Mouse (Mus musculus): ENCODE data around the gene Kng2. TPM values are rescaled to one million over a fixed set of nuclear protein-coding genes. Genes with fewer than 3 reads are reported as not detected.
"Not testable (repeated sequence)": the region's sequence is repeated elsewhere in the genome, so short reads cannot be mapped to it uniquely, and the experiment has no call there.

Gene Kng2
- polyA plus RNA-seq, 1 experiment from 2014 or later = not detected

GRCm38 (mm10) chr16:22996951-22997350 is 32.3 kb downstream of the Kng2 start:
- not testable (repeated sequence) for H3K9me3 ChIP-seq (ENCODE audit: control insufficient read depth, low read length); H3K27me3 ChIP-seq (replicated peaks; ENCODE audit: control insufficient read depth, insufficient read depth, low read length); H3K4me1 ChIP-seq (ENCODE audit: control insufficient read depth, insufficient read depth, low read length); H3K9ac ChIP-seq (ENCODE audit: low read depth, low read length); H3K27ac ChIP-seq (replicated peaks; ENCODE audit: low read depth, low read length); H3K4me2 ChIP-seq (ENCODE audit: low read depth, low read length); ATAC-seq (ENCODE audit: low read depth); H3K4me3 ChIP-seq (ENCODE audit: low read depth, low read length); DNase-seq (ENCODE audit: low spot score); H3K36me3 ChIP-seq (ENCODE audit: control insufficient read depth, insufficient read depth, low read length)
- 82% methylated on average over 3 of the region's 3 CpGs for WGBS

GRCm38 (mm10) chr16:22967383-22968030 is 61.8 kb downstream of the Kng2 start:
- Histone ChIP-seq H3K4me1 (ENCODE audit: control insufficient read depth, insufficient read depth, low read length) (no peaks in the 10 kb centered on the region), H3K9ac (ENCODE audit: low read depth, low read length) (no peak overlapping the region), H3K27me3 (replicated peaks; ENCODE audit: control insufficient read depth, insufficient read depth, low read length) (no peaks in the 10 kb centered on the region), H3K4me2 (ENCODE audit: low read depth, low read length) (no peak overlapping the region), H3K36me3 (ENCODE audit: control insufficient read depth, insufficient read depth, low read length) (no peaks in the 10 kb centered on the region), H3K27ac (replicated peaks; ENCODE audit: low read depth, low read length) (no peak overlapping the region), H3K9me3 (ENCODE audit: control insufficient read depth, low read length) (no peaks in the 10 kb centered on the region), H3K4me3 (ENCODE audit: low read depth, low read length) (no peak overlapping the region)
- ATAC-seq (ENCODE audit: low read depth) (no peak), DNase-seq (ENCODE audit: low spot score) (no peak)
- WGBS = 65% methylated on average over 1 of the region's 1 CpGs

GRCm38 (mm10) chr16:22963293-22963692 is 66.0 kb downstream of the Kng2 start:
- H3K4me2 ChIP-seq (ENCODE audit: low read depth, low read length) = no peak overlapping the region
- H3K9me3 ChIP-seq (ENCODE audit: control insufficient read depth, low read length) = no peaks in the 10 kb centered on the region
- ATAC-seq (ENCODE audit: low read depth) (no peak), DNase-seq (ENCODE audit: low spot score) (no peak)
- no peak overlapping the region for H3K4me3 ChIP-seq (ENCODE audit: low read depth, low read length)
- no peak overlapping the region for H3K9ac ChIP-seq (ENCODE audit: low read depth, low read length)
- H3K36me3 ChIP-seq (ENCODE audit: control insufficient read depth, insufficient read depth, low read length) = no peaks in the 10 kb centered on the region
- H3K27me3 ChIP-seq (replicated peaks; ENCODE audit: control insufficient read depth, insufficient read depth, low read length) = no peaks in the 10 kb centered on the region
- H3K4me1 ChIP-seq (ENCODE audit: control insufficient read depth, insufficient read depth, low read length) = no peaks in the 10 kb centered on the region
- no peak overlapping the region for H3K27ac ChIP-seq (replicated peaks; ENCODE audit: low read depth, low read length)

GRCm38 (mm10) chr16:22962256-22962655 is 67.0 kb downstream of the Kng2 start:
- H3K4me3 ChIP-seq (ENCODE audit: low read depth, low read length) = no peak overlapping the region
- DNase-seq (ENCODE audit: low spot score) (no peak), ATAC-seq (ENCODE audit: low read depth) (no peak)
- no peaks in the 10 kb centered on the region for H3K27me3 ChIP-seq (replicated peaks; ENCODE audit: control insufficient read depth, insufficient read depth, low read length)
- H3K9ac ChIP-seq (ENCODE audit: low read depth, low read length) = no peak overlapping the region
- WGBS = 68% methylated on average over 5 of the region's 5 CpGs
- no peaks in the 10 kb centered on the region for H3K36me3 ChIP-seq (ENCODE audit: control insufficient read depth, insufficient read depth, low read length)
- no peaks in the 10 kb centered on the region for H3K9me3 ChIP-seq (ENCODE audit: control insufficient read depth, low read length)
- no peak overlapping the region for H3K4me2 ChIP-seq (ENCODE audit: low read depth, low read length)
- no peaks in the 10 kb centered on the region for H3K4me1 ChIP-seq (ENCODE audit: control insufficient read depth, insufficient read depth, low read length)
- H3K27ac ChIP-seq (replicated peaks; ENCODE audit: low read depth, low read length) = no peak overlapping the region

DNA sequence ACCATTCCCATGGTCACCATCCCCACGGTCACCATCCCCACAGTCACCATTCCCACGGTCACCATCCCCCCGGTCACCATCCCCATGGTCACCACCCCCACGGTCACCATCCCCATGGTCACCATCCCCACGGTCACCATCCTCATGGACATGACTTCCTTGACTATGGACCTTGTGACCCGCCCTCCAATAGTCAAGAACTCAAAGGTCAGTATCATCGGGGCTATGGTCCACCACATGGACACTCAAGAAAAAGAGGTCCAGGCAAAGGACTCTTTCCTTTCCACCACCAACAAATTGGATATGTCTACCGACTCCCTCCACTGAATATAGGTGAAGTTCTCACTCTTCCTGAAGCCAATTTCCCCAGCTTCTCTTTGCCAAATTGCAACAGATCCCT is 68.2 kb downstream of the Kng2 start:
- Histone ChIP-seq H3K27me3 (replicated peaks; ENCODE audit: control insufficient read depth, insufficient read depth, low read length) (no peaks in the 10 kb centered on the region), H3K36me3 (ENCODE audit: control insufficient read depth, insufficient read depth, low read length) (no peaks in the 10 kb centered on the region), H3K4me3 (ENCODE audit: low read depth, low read length) (no peak overlapping the region), H3K27ac (replicated peaks; ENCODE audit: low read depth, low read length) (no peak overlapping the region), H3K4me1 (ENCODE audit: control insufficient read depth, insufficient read depth, low read length) (no peaks in the 10 kb centered on the region), H3K9me3 (ENCODE audit: control insufficient read depth, low read length) (no peaks in the 10 kb centered on the region), H3K4me2 (ENCODE audit: low read depth, low read length) (no peak overlapping the region), H3K9ac (ENCODE audit: low read depth, low read length) (no peak overlapping the region)
- no peak for DNase-seq (ENCODE audit: low spot score)
- ATAC-seq (ENCODE audit: low read depth) = no peak
- WGBS = 97% methylated on average over 8 of the region's 8 CpGs

GRCm38 (mm10) chr16:22956085-22956439 is 73.2 kb downstream of the Kng2 start:
- no peaks in the 10 kb centered on the region for H3K27me3 ChIP-seq (replicated peaks; ENCODE audit: control insufficient read depth, insufficient read depth, low read length)
- 69% methylated on average over 11 of the region's 11 CpGs for WGBS
- no peak overlapping the region for H3K27ac ChIP-seq (replicated peaks; ENCODE audit: low read depth, low read length)
- H3K36me3 ChIP-seq (ENCODE audit: control insufficient read depth, insufficient read depth, low read length) = no peaks in the 10 kb centered on the region
- ATAC-seq (ENCODE audit: low read depth) (peak; percentile 66), DNase-seq (ENCODE audit: low spot score) (peak; percentile 30)
- H3K9me3 ChIP-seq (ENCODE audit: control insufficient read depth, low read length) = no peaks in the 10 kb centered on the region
- no peak overlapping the region for H3K4me2 ChIP-seq (ENCODE audit: low read depth, low read length)
- no peaks in the 10 kb centered on the region for H3K4me1 ChIP-seq (ENCODE audit: control insufficient read depth, insufficient read depth, low read length)
- H3K9ac ChIP-seq (ENCODE audit: low read depth, low read length) = no peak overlapping the region
- H3K4me3 ChIP-seq (ENCODE audit: low read depth, low read length) = no peak overlapping the region

DNA sequence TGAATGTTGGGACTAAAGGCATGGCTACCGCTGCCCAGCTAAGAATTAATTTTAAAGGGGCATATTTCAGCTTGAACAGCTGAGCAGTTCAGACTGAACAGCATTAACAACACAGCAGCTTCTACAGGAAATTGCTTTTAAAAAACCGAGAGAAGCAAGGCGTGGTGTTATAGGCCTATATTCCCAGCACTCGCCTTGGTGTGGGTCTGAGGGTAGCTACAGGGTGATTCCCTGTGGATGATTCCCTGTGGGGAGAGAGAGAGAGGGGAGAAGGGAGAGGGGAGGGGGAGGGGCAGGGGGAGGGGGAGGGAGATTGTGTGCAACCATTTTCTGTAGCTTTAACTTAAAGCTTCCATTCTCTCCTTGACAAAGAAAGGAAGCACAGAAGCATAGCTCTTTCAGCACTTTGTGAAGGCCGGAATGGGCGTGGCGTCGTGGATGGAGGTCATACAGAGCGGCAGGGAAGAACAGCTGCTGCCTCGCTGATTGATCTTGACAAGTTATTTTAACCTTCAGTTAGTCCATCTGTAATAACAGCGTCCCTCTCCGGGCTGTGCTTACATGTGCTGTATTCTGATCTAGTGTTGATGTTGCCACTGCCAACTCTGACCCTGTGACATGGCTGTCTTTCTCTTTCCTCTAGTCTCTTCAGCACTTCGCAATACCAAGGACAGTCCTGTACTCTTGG is 73.7 kb downstream of the Kng2 start:
- Histone ChIP-seq H3K4me3 (ENCODE audit: low read depth, low read length) (no peak overlapping the region), H3K4me1 (ENCODE audit: control insufficient read depth, insufficient read depth, low read length) (no peaks in the 10 kb centered on the region), H3K4me2 (ENCODE audit: low read depth, low read length) (no peak overlapping the region), H3K27ac (replicated peaks; ENCODE audit: low read depth, low read length) (no peak overlapping the region), H3K9ac (ENCODE audit: low read depth, low read length) (no peak overlapping the region), H3K9me3 (ENCODE audit: control insufficient read depth, low read length) (no peaks in the 10 kb centered on the region), H3K27me3 (replicated peaks; ENCODE audit: control insufficient read depth, insufficient read depth, low read length) (no peaks in the 10 kb centered on the region), H3K36me3 (ENCODE audit: control insufficient read depth, insufficient read depth, low read length) (no peaks in the 10 kb centered on the region)
- ATAC-seq (ENCODE audit: low read depth) = peak; percentile 74
- peak; percentile 79 for DNase-seq (ENCODE audit: low spot score)
- WGBS = 53% methylated on average over 13 of the region's 13 CpGs

DNA sequence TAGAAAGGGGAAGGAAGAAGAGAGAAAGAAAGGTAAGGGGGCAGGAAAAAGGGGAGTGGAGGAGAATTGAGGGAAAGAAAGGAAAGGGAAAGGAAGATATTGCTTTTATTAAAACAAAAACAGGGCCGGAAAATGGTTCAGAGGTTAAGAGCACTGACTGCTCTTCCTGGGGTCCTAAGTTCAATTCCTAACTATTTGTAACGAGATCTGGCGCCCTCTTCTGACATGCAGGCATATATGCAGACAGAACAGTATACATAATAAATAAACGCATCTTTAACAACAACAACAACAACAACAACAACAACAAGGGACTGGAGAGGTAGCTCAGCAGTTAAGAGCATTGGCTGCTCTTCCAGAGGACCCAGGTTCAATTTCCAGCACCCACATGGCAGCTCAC is 76.2 kb downstream of the Kng2 start:
- Histone ChIP-seq H3K9me3 (ENCODE audit: control insufficient read depth, low read length) (no peaks in the 10 kb centered on the region), H3K36me3 (ENCODE audit: control insufficient read depth, insufficient read depth, low read length) (no peaks in the 10 kb centered on the region), H3K9ac (ENCODE audit: low read depth, low read length) (no peak overlapping the region), H3K4me1 (ENCODE audit: control insufficient read depth, insufficient read depth, low read length) (no peaks in the 10 kb centered on the region), H3K27ac (replicated peaks; ENCODE audit: low read depth, low read length) (no peak overlapping the region), H3K4me2 (ENCODE audit: low read depth, low read length) (no peak overlapping the region), H3K4me3 (ENCODE audit: low read depth, low read length) (no peak overlapping the region), H3K27me3 (replicated peaks; ENCODE audit: control insufficient read depth, insufficient read depth, low read length) (no peaks in the 10 kb centered on the region)
- DNase-seq (ENCODE audit: low spot score) = peak; percentile 9
- no peak for ATAC-seq (ENCODE audit: low read depth)
- WGBS = 33% methylated on average over 4 of the region's 4 CpGs

DNA sequence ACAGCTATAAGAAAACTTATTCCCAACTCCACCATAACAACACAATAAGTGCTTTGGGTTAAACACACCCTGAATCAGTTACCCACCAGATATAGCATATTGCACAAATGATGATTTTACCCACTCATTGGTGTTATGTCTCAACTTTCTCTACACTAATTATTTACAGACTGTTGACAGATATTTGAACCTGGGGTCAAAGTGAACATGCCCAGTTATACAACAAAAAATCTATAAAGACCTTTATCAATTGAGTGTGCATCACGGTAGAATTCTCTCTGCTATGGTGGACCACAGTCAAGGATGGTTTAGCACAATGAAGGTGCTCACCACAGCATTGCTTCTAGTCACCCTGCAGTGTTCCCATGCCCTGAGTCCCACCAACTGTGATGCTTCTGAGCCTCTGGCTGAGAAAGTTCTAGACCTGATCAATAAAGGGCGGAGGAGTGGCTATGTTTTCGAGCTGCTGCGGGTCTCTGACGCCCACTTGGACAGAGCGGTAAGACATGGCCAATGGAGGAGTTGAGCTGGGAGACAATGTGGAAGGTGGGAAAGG is 78.4 kb downstream of the Kng2 start, which contains the start of gene Hrg:
TSS of gene Hrg (plus strand) at position 233 of the 556 bp plus-strand sequence.
- Histone ChIP-seq H3K4me2 (ENCODE audit: low read depth, low read length) (no peak within 1 kb of the TSS), H3K4me3 (ENCODE audit: low read depth, low read length) (no peak within 1 kb of the TSS), H3K27me3 (replicated peaks; ENCODE audit: control insufficient read depth, insufficient read depth, low read length) (no peaks in the 10 kb centered on the region), H3K27ac (replicated peaks; ENCODE audit: low read depth, low read length) (no peak within 1 kb of the TSS), H3K4me1 (ENCODE audit: control insufficient read depth, insufficient read depth, low read length) (no peaks in the 10 kb centered on the region), H3K36me3 (ENCODE audit: control insufficient read depth, insufficient read depth, low read length) (no peaks in the 10 kb centered on the region), H3K9ac (ENCODE audit: low read depth, low read length) (no peak within 1 kb of the TSS), H3K9me3 (ENCODE audit: control insufficient read depth, low read length) (no peaks in the 10 kb centered on the region)
- ATAC-seq (ENCODE audit: low read depth) = no peak
- WGBS = 90% methylated on average over 6 of the region's 6 CpGs
- no peak for DNase-seq (ENCODE audit: low spot score)

Measured in embryonic facial prominence, embryonic 14.5 days (tissue).